Mouse (Mus musculus): ENCODE results near the gene Hoxc12. TPM values are rescaled to one million over a fixed set of nuclear protein-coding genes. Genes with fewer than 3 reads are reported as not detected.

Gene Hoxc12
- total RNA-seq, 2 experiments from 2014 or later, result not detected

GRCm38 (mm10) chr15:102963671-102964640 is 27.4 kb downstream of the Hoxc12 start:
- no peak for DNase-seq (ENCODE audit: low spot score in 2 of 2)

GRCm38 (mm10) chr15:102965003-102965891 is 28.7 kb downstream of the Hoxc12 start:
- DNase-seq (ENCODE audit: low spot score in 2 of 2), result no peak

GRCm38 (mm10) chr15:102965892-102966775 is 29.6 kb downstream of the Hoxc12 start:
- DNase-seq (ENCODE audit: low spot score in 2 of 2), result peak; percentile 73 to 75

GRCm38 (mm10) chr15:102966776-102967311 is 30.3 kb downstream of the Hoxc12 start, which contains the start of gene Hoxc10:
Hoxc10 (plus strand) TSS chr15:102966796.
- no peak for DNase-seq (ENCODE audit: low spot score in 2 of 2)

GRCm38 (mm10) chr15:102967312-102967510 is 30.7 kb downstream of the Hoxc12 start, which contains the start of gene Hoxc5:
Hoxc5 (plus strand) TSS chr15:102967443.
- no peak for DNase-seq (ENCODE audit: low spot score in 2 of 2)

GRCm38 (mm10) chr15:102967511-102968397 is 31.2 kb downstream of the Hoxc12 start:
- DNase-seq (ENCODE audit: low spot score in 2 of 2), result no peak

- DNase-seq (ENCODE audit: low spot score in 2 of 2), result no peak
Observed at GRCm38 (mm10) chr15:102969296-102969695, 32.7 kb downstream of the Hoxc12 start.

GRCm38 (mm10) chr15:102970740-102971139 is 34.2 kb downstream of the Hoxc12 start:
- no peak for DNase-seq (ENCODE audit: low spot score in 2 of 2)

GRCm38 (mm10) chr15:102972254-102972653 is 35.7 kb downstream of the Hoxc12 start:
- DNase-seq (ENCODE audit: low spot score in 2 of 2), result no peak

- no peak for DNase-seq (ENCODE audit: low spot score in 2 of 2)
Observed at GRCm38 (mm10) chr15:102972753-102973152, 36.2 kb downstream of the Hoxc12 start.

- DNase-seq (ENCODE audit: low spot score in 2 of 2), result no peak
Observed at GRCm38 (mm10) chr15:102975034-102975433, 38.5 kb downstream of the Hoxc12 start.

- no peak for DNase-seq (ENCODE audit: low spot score in 2 of 2)
Observed at GRCm38 (mm10) chr15:102975688-102976111, 39.1 kb downstream of the Hoxc12 start.

GRCm38 (mm10) chr15:102976171-102976570 is 39.6 kb downstream of the Hoxc12 start, which contains the start of gene Hoxc9:
Hoxc9 (plus strand) TSS chr15:102976439.
- DNase-seq (ENCODE audit: low spot score in 2 of 2), result no peak

GRCm38 (mm10) chr15:102976631-102977422 is 40.3 kb downstream of the Hoxc12 start:
- no peak for DNase-seq (ENCODE audit: low spot score in 2 of 2)

GRCm38 (mm10) chr15:102977423-102977974 is 40.9 kb downstream of the Hoxc12 start:
- no peak for DNase-seq (ENCODE audit: low spot score in 2 of 2)

- no peak for DNase-seq (ENCODE audit: low spot score in 2 of 2)
Observed at GRCm38 (mm10) chr15:102978615-102979515, 42.3 kb downstream of the Hoxc12 start.

- no peak for DNase-seq (ENCODE audit: low spot score in 2 of 2)
Observed at GRCm38 (mm10) chr15:102979936-102980335, 43.4 kb downstream of the Hoxc12 start.

Measured in adrenal gland, postnatal 4 days (tissue).